Mouse (Mus musculus) embryonic facial prominence, embryonic 15.5 days (tissue): ENCODE data around the gene Fpgs. TPM values are rescaled to one million over a fixed set of nuclear protein-coding genes. Genes with fewer than 3 reads are reported as not detected.

ENCODE experiments used
- ATAC-seq: fragments of 200-750 bp; cut with Nextera tagmentation; 2 replicates; pipeline ENCODE4 v1.8.0; 2017; ENCODE audit warnings: low read depth, moderate TSS enrichment; ENCODE audit not compliant: insufficient number of reproducible peaks, low FRiP score, low TSS enrichment
- H3K27ac ChIP-seq: fragments of 300-500 bp; sonication (generic); replicated peaks from 2 replicates; pipeline ENCODE4 v1.5.1; 2015; ENCODE audit warnings: mild to moderate bottlenecking, inconsistent platforms
- H3K27me3 ChIP-seq: fragments of 300-500 bp; sonication (generic); 2 replicates; pipeline ENCODE4 v1.6.1; 2015; ENCODE audit warnings: inconsistent platforms
- H3K36me3 ChIP-seq: fragments of 300-500 bp; sonication (generic); 2 replicates; pipeline ENCODE4 v1.6.1; 2015; ENCODE audit warnings: mild to moderate bottlenecking, inconsistent platforms
- H3K4me1 ChIP-seq: fragments of 300-500 bp; sonication (generic); 2 replicates; pipeline ENCODE4 v1.6.1; 2015; ENCODE audit warnings: inconsistent platforms
- H3K4me2 ChIP-seq: fragments of 300-500 bp; sonication (generic); replicated peaks from 2 replicates; pipeline ENCODE4 v1.6.1; 2015; ENCODE audit warnings: mild to moderate bottlenecking, inconsistent platforms
- H3K4me3 ChIP-seq: fragments of 300-500 bp; sonication (generic); replicated peaks from 2 replicates; pipeline ENCODE4 v1.5.1; 2015; ENCODE audit warnings: mild to moderate bottlenecking, inconsistent platforms
- H3K9ac ChIP-seq: fragments of 300-500 bp; sonication (generic); 2 replicates; pipeline ENCODE4 v1.6.1; 2015; ENCODE audit warnings: inconsistent platforms
- H3K9me3 ChIP-seq: fragments of 300-500 bp; sonication (generic); replicated peaks from 2 replicates; pipeline ENCODE4 v1.6.1; 2016; ENCODE audit warnings: inconsistent platforms
- WGBS: fragments of 180-500 bp; shearing (Covaris S2); methylation state at CpG from one replicate; pipeline ENCODE4 v1.1.7; 2015; 5-methylcytosine and 5-hydroxymethylcytosine counted together
- polyA plus RNA-seq: library from polyadenylated mRNA; unstranded; fragments of >200 nt; fragmentation: Nextera tagmentation; extraction: Ambion mirVana; gene quantifications from 2 replicates; pipeline ENCODE4 v1.2.1, GENCODE M21; 2015

Gene Fpgs
- polyA plus RNA-seq, 1 experiment from 2014 or later, result 33.2 TPM

DNA sequence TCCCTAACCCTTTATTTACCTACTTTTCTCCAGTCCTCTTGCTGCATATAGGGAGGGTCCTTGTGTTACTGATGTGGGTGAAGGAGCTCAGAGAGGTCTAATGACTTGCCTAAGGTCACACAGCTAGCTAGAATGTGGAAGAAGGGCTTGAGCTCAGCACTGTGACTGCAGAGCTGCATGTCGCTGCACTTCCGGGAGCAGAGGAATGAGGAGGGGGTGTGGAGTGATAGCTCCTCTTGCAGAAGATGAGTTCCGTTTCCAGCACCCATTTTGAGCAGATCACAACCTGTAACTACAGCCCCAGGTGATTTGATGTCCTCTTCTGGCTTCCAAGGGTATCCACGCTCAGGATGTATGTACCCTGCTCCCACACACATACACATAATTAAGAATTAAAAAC, 20.2 kb upstream of the Fpgs start:
- H3K4me1 ChIP-seq, result peaks cover 39% of the 10 kb centered on the region
- no peaks in the 10 kb centered on the region for H3K27me3 ChIP-seq
- H3K27ac ChIP-seq, result no peak overlapping the region
- 71% methylated on average over 4 of the region's 4 CpGs for WGBS
- no peak overlapping the region for H3K4me3 ChIP-seq
- no peak overlapping the region for H3K9ac ChIP-seq
- no peak overlapping the region for H3K4me2 ChIP-seq
- no peaks in the 10 kb centered on the region for H3K9me3 ChIP-seq
- no peaks in the 10 kb centered on the region for H3K36me3 ChIP-seq
- no peak for ATAC-seq

DNA sequence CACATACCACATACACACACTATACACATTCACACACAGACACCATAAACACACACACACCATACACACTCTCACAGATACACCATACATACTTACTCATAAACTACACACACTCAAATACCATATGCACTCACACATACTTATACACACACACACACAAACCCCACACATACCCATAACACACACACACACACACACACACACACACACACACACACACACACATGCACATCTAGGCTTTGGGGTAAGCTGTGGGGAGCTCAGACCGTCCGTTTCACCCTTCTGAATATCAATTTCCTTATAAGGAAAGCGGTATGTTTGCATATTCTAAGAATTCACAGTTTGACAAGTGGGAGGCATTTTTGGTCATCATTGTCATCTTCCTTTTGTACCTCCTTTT, 18.6 kb upstream of the Fpgs start:
- Histone ChIP-seq H3K27ac (no peak overlapping the region), H3K36me3 (no peaks in the 10 kb centered on the region), H3K27me3 (no peaks in the 10 kb centered on the region), H3K9me3 (no peaks in the 10 kb centered on the region), H3K4me1 (peaks cover 31% of the 10 kb centered on the region), H3K4me3 (no peak overlapping the region), H3K9ac (no peak overlapping the region), H3K4me2 (peak overlapping the region; percentile 34; the same call in 1 of the 2 replicates)
- 53% methylated on average over 3 of the region's 3 CpGs for WGBS
- ATAC-seq, result no peak

DNA sequence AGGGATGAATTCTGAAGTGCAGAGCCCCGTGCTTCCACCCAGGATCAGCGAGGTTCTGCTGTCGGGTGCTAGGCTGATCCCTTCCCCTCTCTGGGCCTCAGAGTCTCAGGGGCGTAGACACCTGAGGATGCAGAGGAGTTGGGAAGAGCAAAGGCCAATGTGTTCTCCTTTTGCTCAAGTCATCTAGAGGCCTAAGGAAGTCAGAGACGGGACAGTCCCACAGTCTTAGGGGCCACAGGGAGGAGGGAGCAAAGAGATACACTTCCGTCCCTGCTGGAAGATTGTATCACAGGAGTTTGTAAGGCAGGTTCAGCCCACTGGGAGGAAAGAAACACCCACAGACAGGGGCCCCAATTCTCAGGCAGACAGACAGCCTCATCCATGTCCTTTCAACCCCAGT, 18.1 kb upstream of the Fpgs start:
- ATAC-seq, result no peak
- Histone ChIP-seq H3K27ac (0 out of 2 replicates have a peak overlapping the region, but pooled peaks have one; percentile 17), H3K4me3 (peak overlapping the region; percentile 25), H3K36me3 (no peaks in the 10 kb centered on the region), H3K9me3 (no peaks in the 10 kb centered on the region), H3K4me2 (peak overlapping the region; percentile 34), H3K9ac (no peak overlapping the region), H3K4me1 (peaks cover 28% of the 10 kb centered on the region), H3K27me3 (no peaks in the 10 kb centered on the region)
- WGBS, result 49% methylated on average over 6 of the region's 6 CpGs

- peak within 1 kb of the TSS; percentile 34 for H3K4me2 ChIP-seq
- no peaks in the 10 kb centered on the region for H3K36me3 ChIP-seq
- H3K9me3 ChIP-seq, result no peaks in the 10 kb centered on the region
- no peaks in the 10 kb centered on the region for H3K27me3 ChIP-seq
- ATAC-seq, result peak; percentile 64; the same call in 1 of the 2 replicates
- WGBS, result 32% methylated on average over 8 of the region's 8 CpGs
- H3K27ac ChIP-seq, result peak within 1 kb of the TSS; percentile 17
- H3K4me1 ChIP-seq, result peaks cover 26% of the 10 kb centered on the region
- peak within 1 kb of the TSS; percentile 25 for H3K4me3 ChIP-seq
- H3K9ac ChIP-seq, result no peak within 1 kb of the TSS
These were observed 16.8 kb upstream of the Fpgs start, which contains the start of gene Sh2d3c for GRCm38 (mm10) chr2:32720681-32721229. Sh2d3c (plus strand) TSS chr2:32721055.

DNA sequence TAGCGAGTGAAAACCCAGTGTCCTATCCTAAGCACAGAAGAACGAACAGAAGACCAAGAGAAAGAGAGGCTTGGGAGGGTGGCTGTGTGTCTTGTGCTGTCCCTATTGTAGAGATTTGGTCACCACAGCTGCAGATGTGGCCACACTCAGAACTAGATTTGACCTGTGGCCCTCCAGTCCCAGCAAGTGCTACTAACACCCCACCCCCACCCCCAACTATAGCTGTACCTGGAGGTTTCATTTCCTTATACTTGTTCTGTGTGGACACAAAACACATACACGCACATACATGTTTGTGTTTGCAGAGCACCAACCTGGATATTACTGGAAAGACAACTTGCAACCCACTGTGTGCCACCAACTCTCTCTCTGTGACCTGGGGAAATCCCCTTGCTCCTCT, 16.1 kb upstream of the Fpgs start:
- H3K4me3 ChIP-seq, result no peak overlapping the region

GRCm38 (mm10) chr2:32718761-32719160, 14.8 kb upstream of the Fpgs start:
- Histone ChIP-seq H3K9me3 (no peaks in the 10 kb centered on the region), H3K4me2 (no peak overlapping the region), H3K36me3 (no peaks in the 10 kb centered on the region), H3K27ac (no peak overlapping the region), H3K4me1 (peaks cover 42% of the 10 kb centered on the region), H3K4me3 (no peak overlapping the region), H3K9ac (no peak overlapping the region), H3K27me3 (no peaks in the 10 kb centered on the region)
- peak; percentile 73; the same call in 1 of the 2 replicates for ATAC-seq
- WGBS, result 34% methylated on average over 9 of the region's 9 CpGs

More for the DNA sequence above, 16.1 kb upstream of the Fpgs start:
- no peak overlapping the region for H3K9ac ChIP-seq
- peaks cover 29% of the 10 kb centered on the region for H3K4me1 ChIP-seq
- no peaks in the 10 kb centered on the region for H3K27me3 ChIP-seq
- peak overlapping the region; percentile 13; the same call in 1 of the 2 replicates for H3K27ac ChIP-seq
- no peak for ATAC-seq
- 92% methylated on average over 3 of the region's 3 CpGs for WGBS
- no peak overlapping the region for H3K4me2 ChIP-seq
- H3K36me3 ChIP-seq, result no peaks in the 10 kb centered on the region
- no peaks in the 10 kb centered on the region for H3K9me3 ChIP-seq

DNA sequence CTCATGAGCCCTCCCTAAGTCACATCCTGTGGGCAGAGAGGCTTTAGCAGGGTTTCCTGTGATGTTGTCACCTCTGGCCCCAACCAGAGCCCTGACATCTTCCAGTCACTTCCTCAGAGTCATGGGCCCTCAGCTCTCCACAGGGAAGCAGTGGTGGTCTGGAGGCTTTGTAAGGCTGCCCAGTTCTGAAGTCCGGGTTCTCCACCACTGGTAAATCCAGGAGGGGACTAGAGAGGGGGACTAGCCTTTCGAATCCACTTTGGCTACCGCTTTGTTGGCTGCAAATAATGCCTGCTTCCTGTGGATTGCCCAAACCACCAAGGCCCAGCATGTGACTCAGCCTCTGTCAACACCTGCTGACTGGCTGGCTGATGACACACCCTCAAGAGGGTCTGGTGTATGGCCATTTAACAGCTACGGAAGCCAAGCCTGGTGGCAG, 11.1 kb upstream of the Fpgs start:
- 56% methylated on average over 4 of the region's 4 CpGs for WGBS
- ATAC-seq, result no peak

DNA sequence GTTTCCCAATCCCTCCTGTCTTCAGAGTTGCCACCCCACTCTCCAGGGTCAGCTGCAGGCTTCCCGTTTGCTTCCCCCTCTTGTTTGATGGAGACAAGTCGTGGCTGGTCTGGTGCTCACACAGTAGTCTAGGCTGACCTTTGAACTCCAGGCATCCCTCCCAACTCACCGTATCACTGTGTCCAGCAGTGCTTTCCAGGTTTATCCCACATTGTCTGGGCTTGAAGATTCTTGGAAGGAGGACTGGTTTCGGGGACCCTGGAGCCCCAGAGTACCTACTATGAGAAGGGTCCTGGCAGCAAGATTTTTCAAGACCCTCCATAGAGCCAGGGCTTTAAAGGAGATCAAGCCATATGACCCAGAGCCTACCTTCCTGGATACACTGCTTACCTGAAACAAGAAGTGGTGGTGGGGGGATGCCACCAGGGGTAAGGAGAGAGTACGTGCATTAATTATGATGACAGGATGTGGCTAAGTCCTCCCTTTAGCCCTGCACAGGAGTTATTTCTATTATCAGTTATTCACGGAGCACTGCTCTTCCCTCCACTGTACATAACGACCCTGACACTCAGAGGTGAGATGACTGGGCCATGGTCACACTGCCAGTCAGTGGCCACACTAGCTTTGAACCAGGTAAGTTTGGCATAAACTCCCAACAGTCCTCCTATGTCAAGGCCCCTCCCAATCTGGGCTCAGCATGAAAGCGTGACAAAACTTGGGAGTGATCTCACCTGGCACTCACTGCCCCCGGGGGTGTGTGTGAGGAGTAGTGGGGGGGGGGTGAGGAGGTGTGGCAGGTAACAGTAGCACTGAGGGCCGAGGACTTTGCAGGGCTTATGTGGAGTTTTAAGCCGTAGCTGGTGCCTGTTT, 10.4 kb upstream of the Fpgs start:
- peaks cover 34% of the 10 kb centered on the region for H3K4me1 ChIP-seq
- peak overlapping the region; percentile 62; the same call in 1 of the 2 replicates for H3K4me2 ChIP-seq
- no peak overlapping the region for H3K9ac ChIP-seq
- no peak overlapping the region for H3K4me3 ChIP-seq
- H3K27me3 ChIP-seq, result no peaks in the 10 kb centered on the region
- H3K36me3 ChIP-seq, result peaks cover 18% of the 10 kb centered on the region
- no peaks in the 10 kb centered on the region for H3K9me3 ChIP-seq
- 47% methylated on average over 11 of the region's 11 CpGs for WGBS
- peak overlapping the region; percentile 97 for H3K27ac ChIP-seq
- no peak for ATAC-seq

More for the DNA sequence above, 11.1 kb upstream of the Fpgs start:
- no peak overlapping the region for H3K4me2 ChIP-seq
- no peaks in the 10 kb centered on the region for H3K27me3 ChIP-seq
- H3K4me3 ChIP-seq, result no peak overlapping the region
- peaks cover 34% of the 10 kb centered on the region for H3K4me1 ChIP-seq
- no peaks in the 10 kb centered on the region for H3K9me3 ChIP-seq
- peak overlapping the region; percentile 45; the same call in 1 of the 2 replicates for H3K27ac ChIP-seq
- peaks cover 12% of the 10 kb centered on the region for H3K36me3 ChIP-seq
- H3K9ac ChIP-seq, result no peak overlapping the region

GRCm38 (mm10) chr2:32712934-32713817, 9.2 kb upstream of the Fpgs start, which contains the start of gene Cdk9:
Cdk9 (minus strand) TSS chr2:32713076.
- Histone ChIP-seq H3K36me3 (peaks cover 28% of the 10 kb centered on the region), H3K4me2 (peak within 1 kb of the TSS; percentile 62), H3K4me3 (peak within 1 kb of the TSS; percentile 85), H3K27ac (peak within 1 kb of the TSS; percentile 97), H3K4me1 (peaks cover 31% of the 10 kb centered on the region), H3K9ac (peak within 1 kb of the TSS; percentile 72), H3K27me3 (no peaks in the 10 kb centered on the region), H3K9me3 (no peaks in the 10 kb centered on the region)
- ATAC-seq, result peak; percentile 90
- under 1% methylated on average over 64 of the region's 79 CpGs for WGBS

DNA sequence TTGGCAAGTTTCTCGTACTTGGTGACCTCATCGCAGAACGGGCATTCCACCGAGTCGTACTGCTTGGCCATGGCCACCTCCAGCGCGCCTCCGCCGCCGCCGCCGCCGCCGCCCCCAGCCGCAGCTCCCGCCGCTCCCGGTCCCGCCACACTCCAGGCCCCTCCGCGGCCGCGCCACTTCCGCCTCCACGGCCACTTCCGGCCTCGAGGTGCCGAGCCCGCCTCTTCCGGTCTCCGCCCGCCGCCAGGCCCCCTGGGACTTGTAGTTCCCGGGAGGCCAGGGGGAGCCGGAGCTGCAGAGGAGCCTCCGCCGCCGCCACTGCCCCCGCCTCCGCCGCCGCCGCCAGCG, 8.6 kb upstream of the Fpgs start:
- ATAC-seq, result peak; percentile 91
- Histone ChIP-seq H3K27ac (peak overlapping the region; percentile 97), H3K27me3 (no peaks in the 10 kb centered on the region), H3K4me3 (peak overlapping the region; percentile 85), H3K4me1 (peaks cover 31% of the 10 kb centered on the region), H3K36me3 (peaks cover 35% of the 10 kb centered on the region), H3K4me2 (peak overlapping the region; percentile 62), H3K9ac (peak overlapping the region; percentile 72), H3K9me3 (no peaks in the 10 kb centered on the region)
- under 1% methylated on average over 28 of the region's 44 CpGs for WGBS
